Mouse (Mus musculus): Measurements from ENCODE around the gene Ikbkg.
"Not testable (repeated sequence)": the region's sequence is repeated elsewhere in the genome, so short reads cannot be mapped to it uniquely, and the experiment has no call there.

Ikbkg gene

GRCm38 (mm10) chrX:74452773-74453172 is 59.7 kb downstream of the Ikbkg start:
- no peak for DNase-seq

GRCm38 (mm10) chrX:74481349-74481885 is 88.3 kb downstream of the Ikbkg start, which contains the start of gene Gm6880:
TSS of gene Gm6880 (minus strand) at chrX:74481399.
- not testable (repeated sequence) for DNase-seq

- DNase-seq, result no peak
Observed at GRCm38 (mm10) chrX:74497131-74497530, 104.0 kb downstream of the Ikbkg start.

Measured in thymus, postnatal 14 days (tissue).